Mouse (Mus musculus) forebrain, embryonic 16.5 days (tissue): ENCODE results near the gene Cdhr4. TPM values are rescaled to one million over a fixed set of nuclear protein-coding genes. Genes with fewer than 3 reads are reported as not detected.

ENCODE experiments used
- ATAC-seq: fragments of 200-750 bp; cut with Nextera tagmentation; 2 replicates; pipeline ENCODE4 v1.8.0; 2017; ENCODE audit warnings: mild to moderate bottlenecking, moderate library complexity
- H3K27ac ChIP-seq: fragments of 300-500 bp; sonication (generic); 2 replicates; pipeline ENCODE4 v1.5.1; 2014; ENCODE audit warnings: low read length, control low read depth
- H3K27me3 ChIP-seq: fragments of 300-500 bp; sonication (generic); replicated peaks from 2 replicates; pipeline ENCODE4 v1.6.1; 2014; ENCODE audit warnings: low read length; ENCODE audit not compliant: control insufficient read depth, insufficient read depth
- H3K36me3 ChIP-seq: fragments of 300-500 bp; sonication (generic); 2 replicates; pipeline ENCODE4 v1.6.1; 2014; ENCODE audit not compliant: control insufficient read depth, insufficient read depth
- H3K4me1 ChIP-seq: fragments of 300-500 bp; sonication (generic); replicated peaks from 2 replicates; pipeline ENCODE4 v1.6.1; 2014; ENCODE audit warnings: low read length; ENCODE audit not compliant: control insufficient read depth, insufficient read depth
- H3K4me2 ChIP-seq: fragments of 300-500 bp; sonication (generic); 2 replicates; pipeline ENCODE4 v1.6.1; 2014; ENCODE audit warnings: mild to moderate bottlenecking, low read length, control low read depth
- H3K4me3 ChIP-seq: fragments of 300-500 bp; sonication (generic); replicated peaks from 2 replicates; pipeline ENCODE4 v1.5.1; 2014; ENCODE audit warnings: mild to moderate bottlenecking, low read length, control low read depth
- H3K9ac ChIP-seq: fragments of 300-500 bp; sonication (generic); replicated peaks from 2 replicates; pipeline ENCODE4 v1.6.1; 2014; ENCODE audit warnings: low read depth, low read length, control low read depth
- H3K9me3 ChIP-seq: fragments of 300-500 bp; sonication (generic); 2 replicates; pipeline ENCODE4 v1.6.1; 2016; ENCODE audit warnings: low read length; ENCODE audit not compliant: control insufficient read depth
- WGBS: fragments of 180-500 bp; shearing (Covaris S2); extraction: QIAGEN DNeasy Blood & Tissue Kit; methylation state at CpG from one replicate; pipeline ENCODE4 v1.1.7; 2014; 5-methylcytosine and 5-hydroxymethylcytosine counted together
- polyA plus RNA-seq: library from polyadenylated mRNA; unstranded; fragments of >200 nt; fragmentation: Nextera tagmentation; extraction: Ambion mirVana; gene quantifications from 2 replicates; pipeline ENCODE4 v1.2.1, GENCODE M21; 2015

Gene Cdhr4
- polyA plus RNA-seq, 1 experiment from 2014 or later, result 1.2 TPM

DNA sequence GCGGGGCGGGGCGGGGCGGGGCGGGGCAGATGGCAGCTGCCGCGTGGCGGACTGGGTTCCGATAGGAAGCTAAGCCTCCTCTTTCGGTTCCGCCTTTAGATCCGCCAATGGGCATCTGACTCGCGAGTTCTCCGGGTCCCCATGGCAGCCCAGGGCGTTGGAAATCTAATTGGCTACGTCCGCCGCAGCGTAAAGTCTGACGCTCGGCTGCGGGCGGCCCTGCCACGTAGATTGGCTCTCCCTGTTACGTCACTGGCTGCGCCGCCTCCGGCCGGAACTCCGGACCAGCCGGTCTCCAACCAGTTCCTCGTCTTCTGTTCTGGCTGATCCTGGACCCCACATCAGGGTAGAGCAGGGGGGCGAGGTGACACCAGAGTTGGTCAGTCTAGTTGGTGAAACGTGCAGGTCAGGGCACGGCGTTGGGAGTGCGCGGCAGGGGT lies 56.7 kb downstream of the Cdhr4 start, which contains the start of gene Gmppb:
TSS of gene Gmppb (plus strand) at position 227 of the 440 bp plus-strand sequence.
- no peaks in the 10 kb centered on the region for H3K27me3 ChIP-seq
- WGBS, result under 1% methylated on average over 37 of the region's 39 CpGs
- H3K4me3 ChIP-seq, result peak within 1 kb of the TSS; percentile 77
- H3K4me2 ChIP-seq, result peak within 1 kb of the TSS; percentile 97
- no peaks in the 10 kb centered on the region for H3K9me3 ChIP-seq
- H3K9ac ChIP-seq, result peak within 1 kb of the TSS; percentile 71
- ATAC-seq, result peak; percentile 96
- peak within 1 kb of the TSS; percentile 50 for H3K27ac ChIP-seq
- H3K4me1 ChIP-seq, result peaks cover 20% of the 10 kb centered on the region
- H3K36me3 ChIP-seq, result peaks cover 29% of the 10 kb centered on the region

Other genes with a start within 250 kb of the Cdhr4 start
- 294 and 303 TPM in 2 replicates for gene Rbm5, start 221.5 kb upstream of the Cdhr4 start, polyA plus RNA-seq
- 115 and 140 TPM in 2 replicates for gene Rbm6, start 119.3 kb upstream of the Cdhr4 start, polyA plus RNA-seq
- 24.8 and 25.2 TPM in 2 replicates for gene Mon1a, start 104.3 kb upstream of the Cdhr4 start, polyA plus RNA-seq
- gene Mst1r, start 85.6 kb upstream of the Cdhr4 start, polyA plus RNA-seq, result 0.91 and 1.3 TPM in 2 replicates
- gene Actl11, start 64.0 kb upstream of the Cdhr4 start, polyA plus RNA-seq, result not detected in 2 replicates
- gene Camkv, start 56.8 kb upstream of the Cdhr4 start, polyA plus RNA-seq, result 117 and 140 TPM in 2 replicates
- gene Traip, start 42.4 kb upstream of the Cdhr4 start, polyA plus RNA-seq, result 14.2 and 17.1 TPM in 2 replicates
- gene Uba7, start 17.0 kb upstream of the Cdhr4 start, polyA plus RNA-seq, result 3.2 and 3.7 TPM in 2 replicates
- 0.65 and 0.92 TPM in 2 replicates for gene Gm20661, start 9.4 kb upstream of the Cdhr4 start, polyA plus RNA-seq
- gene Inka1, start 6.6 kb upstream of the Cdhr4 start, polyA plus RNA-seq, result 12.8 and 14.2 TPM in 2 replicates
- 0.67 and 1.4 TPM in 2 replicates for gene Gm20662, start 3.9 kb downstream of the Cdhr4 start, polyA plus RNA-seq
- 110 and 116 TPM in 2 replicates for gene Ip6k1, start 10.0 kb downstream of the Cdhr4 start, polyA plus RNA-seq
- 19.6 and 21.2 TPM in 2 replicates for gene Gmppb, start 56.7 kb downstream of the Cdhr4 start, polyA plus RNA-seq
- gene Amigo3, start 60.7 kb downstream of the Cdhr4 start, polyA plus RNA-seq, result 2.5 and 3.4 TPM in 2 replicates
- not detected in 2 replicates for gene Mst1, start 87.9 kb downstream of the Cdhr4 start, polyA plus RNA-seq
- gene Rnf123, start 90.8 kb downstream of the Cdhr4 start, polyA plus RNA-seq, result 44.5 and 53.1 TPM in 2 replicates
- gene Apeh, start 102.1 kb downstream of the Cdhr4 start, polyA plus RNA-seq, result 41.3 and 46.2 TPM in 2 replicates
- gene Bsn, start 197.9 kb downstream of the Cdhr4 start, polyA plus RNA-seq, result 7.0 and 8.5 TPM in 2 replicates